Mouse (Mus musculus): ENCODE results near the gene Hoxb8. TPM values are rescaled to one million over a fixed set of nuclear protein-coding genes. Genes with fewer than 3 reads are reported as not detected.

Hoxb8 gene
- 10 to 100 TPM; 59.4 to 80.5 TPM for total RNA-seq (2021)
- long read RNA-seq, experiment 1, transcript Hoxb8-201 (2 exons, 2,635 nt): major isoform, 5 of 31 reads
- long read RNA-seq, experiment 1, partial matches to known transcripts: 26 of 31 reads
- long read RNA-seq, experiment 1, other reads (novel, unspliced or antisense): 0 of 31 reads
- long read RNA-seq, experiment 2, partial matches to known transcripts: 13 of 15 reads
- long read RNA-seq, experiment 2, other reads (novel, unspliced or antisense): 1 of 15 reads

DNA sequence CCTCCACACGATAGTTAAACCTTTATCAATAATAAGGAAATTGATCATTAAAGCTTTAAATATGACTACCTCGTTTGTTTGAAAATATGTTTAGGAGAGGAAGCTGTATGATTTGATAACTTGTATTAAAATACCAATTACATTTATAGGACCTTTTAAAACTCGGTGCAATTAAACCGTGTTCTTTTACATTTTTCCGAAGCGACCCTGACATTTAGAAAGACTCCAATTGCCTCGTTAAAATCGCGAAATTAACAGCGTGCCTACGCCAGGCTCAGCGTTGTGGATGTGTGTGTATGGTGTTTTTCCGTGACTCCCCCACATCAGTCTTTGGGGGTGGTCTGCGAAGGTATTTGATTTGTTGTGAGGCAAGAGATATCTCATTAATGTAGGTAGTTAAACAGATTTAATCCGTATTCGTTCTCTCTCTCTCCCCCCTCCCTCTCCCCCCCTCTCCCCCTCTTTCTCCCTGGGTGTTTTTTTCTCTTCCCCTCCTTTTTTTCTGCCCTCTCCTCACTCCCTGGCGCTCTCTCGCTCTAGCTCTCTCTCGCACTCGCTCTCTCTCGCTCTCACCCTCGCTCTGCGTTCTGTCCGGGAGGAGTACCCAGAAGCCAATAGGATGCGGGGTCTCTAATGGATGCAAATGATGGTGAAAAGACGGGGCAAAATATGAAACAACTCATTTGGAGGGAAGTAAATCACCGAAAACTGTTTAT, at the start of gene Hoxb8:
Gene Hoxb8 (plus strand): TSS at position 51 of the 716 bp plus-strand sequence.
- peak in 1 of 2 experiments; percentile 51 for DNase-seq

DNA sequence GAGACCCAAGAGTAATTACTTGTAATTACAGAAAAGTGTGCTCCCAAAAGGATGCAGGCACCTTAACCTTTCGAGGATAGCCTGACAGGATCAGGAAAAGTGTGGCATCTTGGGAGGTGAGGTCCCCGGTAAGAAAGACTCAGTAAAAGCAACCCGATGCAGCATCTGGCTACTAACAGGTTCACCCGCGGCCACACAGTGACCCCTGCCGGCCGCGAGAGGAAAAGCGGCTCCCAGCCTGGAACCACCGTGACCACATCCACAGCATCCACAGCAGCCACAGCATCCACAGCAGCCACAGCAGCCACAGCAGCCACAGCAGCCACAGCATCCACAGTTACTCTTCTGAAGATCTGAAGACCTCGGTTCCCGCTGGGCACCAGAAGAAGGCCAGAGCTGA, 46.8 kb upstream of the Hoxb8 start:
- DNase-seq: peak; percentile 55 to 72

GRCm38 (mm10) chr11:96240211-96240610, 41.5 kb upstream of the Hoxb8 start:
- DNase-seq: peak; percentile 61 to 68

DNA sequence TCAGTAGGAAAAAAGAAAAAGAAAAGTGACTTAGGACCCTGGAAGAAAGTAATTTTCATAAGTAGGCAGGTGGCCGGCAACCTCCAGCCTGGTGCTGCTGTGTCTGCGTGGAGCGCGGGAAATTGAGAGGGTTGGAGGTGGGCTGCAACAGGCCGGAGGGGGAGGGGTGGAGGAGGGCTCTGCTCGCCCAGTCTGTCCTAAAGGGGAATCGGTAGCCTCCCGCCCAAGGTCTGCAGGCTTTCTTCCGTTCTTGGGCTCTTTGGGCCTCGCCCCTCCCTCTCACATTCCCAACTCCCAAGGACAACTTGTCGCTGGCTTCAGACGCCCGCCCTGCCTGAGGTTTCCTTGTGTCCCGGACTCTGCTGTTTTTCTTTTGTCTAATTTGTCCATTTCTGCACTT, 30.8 kb upstream of the Hoxb8 start:
- peak; percentile 77 to 80 for DNase-seq

GRCm38 (mm10) chr11:96251480-96252031, 30.1 kb upstream of the Hoxb8 start:
- peak; percentile 51 to 65 for DNase-seq

DNA sequence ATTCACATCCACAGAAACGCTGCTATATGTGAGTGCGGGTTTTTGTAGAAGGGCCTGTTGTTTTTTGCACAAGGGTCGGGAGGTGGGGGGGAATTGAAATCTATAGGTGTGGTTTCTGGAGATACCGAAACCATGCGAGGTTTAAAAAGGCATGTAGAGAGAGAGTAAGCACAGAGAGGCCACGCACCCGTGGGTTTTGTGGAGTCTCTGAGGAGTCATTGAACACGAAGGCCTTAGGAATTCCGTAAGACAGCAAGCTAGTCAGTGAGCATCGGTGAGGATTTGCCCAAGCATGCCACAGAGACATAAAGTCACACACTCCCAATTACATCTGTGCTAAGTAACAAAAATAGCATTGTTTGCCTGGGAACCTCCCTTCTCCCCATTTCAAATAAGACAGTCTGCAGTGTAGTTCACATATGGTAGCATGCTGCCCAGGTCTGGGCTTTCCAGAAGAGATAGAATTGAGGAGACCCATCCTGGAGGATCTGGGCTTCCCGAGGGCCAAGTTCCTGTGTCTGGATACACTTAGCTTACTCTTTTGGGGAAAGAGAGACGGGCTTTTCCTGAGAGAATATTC, 29.1 kb upstream of the Hoxb8 start:
- peak in 1 of 2 experiments; percentile 26 for DNase-seq

- peak in 1 of 2 experiments; percentile 51 for DNase-seq
Measured at GRCm38 (mm10) chr11:96254221-96254620, 27.5 kb upstream of the Hoxb8 start.

DNA sequence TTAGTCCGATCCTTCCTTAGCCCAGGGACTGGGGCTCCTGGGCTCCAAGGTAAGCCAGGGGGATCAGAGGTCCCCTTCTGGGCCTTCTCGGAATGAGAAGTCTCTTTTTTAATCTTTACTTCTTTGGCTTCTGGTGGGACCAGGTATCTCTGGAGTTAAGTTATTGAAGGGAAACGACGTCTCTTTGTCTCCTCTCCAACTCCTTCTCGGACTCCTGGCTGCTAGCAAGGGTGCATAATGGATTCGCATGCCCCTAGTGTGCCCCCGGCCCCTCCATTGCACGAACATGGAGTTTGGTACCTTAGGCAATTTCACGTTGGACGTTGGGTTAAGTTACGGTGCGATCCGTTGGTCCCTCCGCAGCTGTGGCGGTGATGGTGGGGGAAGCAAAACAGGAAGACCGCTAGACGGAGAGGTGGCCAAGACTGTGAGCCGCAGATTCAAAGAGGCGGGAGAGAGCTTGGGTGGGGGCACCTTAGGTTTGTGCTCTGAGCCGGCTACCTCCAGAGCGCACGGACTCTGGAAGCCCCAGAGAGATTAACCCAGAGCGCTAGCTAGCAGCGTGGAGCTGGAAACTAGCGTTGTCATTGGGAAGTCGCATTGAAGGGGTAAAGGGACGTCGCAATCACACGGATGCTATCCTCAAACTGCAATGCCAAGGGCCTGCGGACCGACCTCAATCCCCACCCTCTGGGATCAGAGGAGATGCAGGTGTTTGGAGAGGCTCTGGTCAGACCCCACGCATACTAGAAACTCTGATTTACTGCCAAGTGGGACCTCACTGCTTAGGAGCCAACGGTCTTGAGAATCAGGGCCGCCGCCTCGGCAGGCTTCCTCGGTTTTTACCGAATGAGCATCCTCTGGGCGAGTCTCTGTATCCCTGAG, 26.4 kb upstream of the Hoxb8 start:
- DNase-seq: peak; percentile 28 to 38

- DNase-seq: peak; percentile 47 to 51
Measured at GRCm38 (mm10) chr11:96255996-96256445, 25.7 kb upstream of the Hoxb8 start.

GRCm38 (mm10) chr11:96257141-96257540, 24.6 kb upstream of the Hoxb8 start:
- DNase-seq: no peak

DNA sequence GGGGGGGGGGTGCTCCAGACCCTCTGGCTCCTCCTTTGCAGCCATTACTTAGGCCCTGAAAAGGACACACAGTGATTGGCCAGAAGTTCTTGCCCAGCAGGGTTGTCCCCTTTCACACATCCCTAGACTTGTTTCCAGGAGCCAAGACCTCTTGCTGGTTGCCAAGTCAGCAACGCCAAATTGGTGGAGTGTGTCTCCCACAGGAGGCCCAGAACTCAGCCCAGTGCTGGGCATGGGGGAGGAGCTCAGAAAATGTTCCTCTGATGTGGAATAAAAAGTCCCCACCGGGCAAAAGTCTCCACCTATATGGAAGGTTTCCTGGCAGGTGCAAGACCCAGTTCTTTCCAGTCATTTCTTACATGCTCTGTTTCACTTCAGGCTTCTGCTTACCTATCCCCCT, 22.7 kb upstream of the Hoxb8 start:
- no peak for DNase-seq

- no peak for DNase-seq
Measured at GRCm38 (mm10) chr11:96259511-96259910, 22.2 kb upstream of the Hoxb8 start.

DNA sequence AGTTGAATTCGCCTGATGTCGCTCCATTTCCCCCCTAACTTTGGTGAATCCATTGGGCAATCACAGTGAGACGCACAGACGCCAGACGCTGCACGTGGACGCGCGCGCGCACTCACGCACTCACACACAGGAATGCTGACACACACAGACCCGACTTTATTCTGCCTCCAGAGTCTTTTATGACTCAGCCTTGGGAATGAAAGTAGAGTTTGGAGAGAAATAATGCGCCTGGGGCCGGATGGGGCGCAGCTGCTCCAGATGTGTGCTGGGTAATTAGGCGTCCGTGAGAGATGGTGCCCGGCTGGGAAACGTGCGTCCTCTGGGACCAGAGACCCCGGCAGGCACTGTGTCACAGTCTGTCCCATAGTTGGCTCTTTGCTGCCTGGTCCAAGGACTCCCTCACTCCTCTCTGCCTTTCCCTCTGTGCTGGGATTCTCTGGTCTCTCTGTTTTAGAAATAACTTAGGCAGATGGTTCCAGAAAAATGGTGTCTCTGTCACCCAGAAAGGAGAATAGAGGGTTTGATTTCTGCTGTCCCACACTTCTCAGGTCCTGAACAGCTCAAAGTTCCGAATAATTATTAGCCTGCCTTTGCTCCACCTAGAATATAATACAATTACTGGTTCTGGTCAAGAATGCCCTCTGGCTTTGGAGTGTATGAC, 21.3 kb upstream of the Hoxb8 start:
- DNase-seq: peak; percentile 88 to 89

DNA sequence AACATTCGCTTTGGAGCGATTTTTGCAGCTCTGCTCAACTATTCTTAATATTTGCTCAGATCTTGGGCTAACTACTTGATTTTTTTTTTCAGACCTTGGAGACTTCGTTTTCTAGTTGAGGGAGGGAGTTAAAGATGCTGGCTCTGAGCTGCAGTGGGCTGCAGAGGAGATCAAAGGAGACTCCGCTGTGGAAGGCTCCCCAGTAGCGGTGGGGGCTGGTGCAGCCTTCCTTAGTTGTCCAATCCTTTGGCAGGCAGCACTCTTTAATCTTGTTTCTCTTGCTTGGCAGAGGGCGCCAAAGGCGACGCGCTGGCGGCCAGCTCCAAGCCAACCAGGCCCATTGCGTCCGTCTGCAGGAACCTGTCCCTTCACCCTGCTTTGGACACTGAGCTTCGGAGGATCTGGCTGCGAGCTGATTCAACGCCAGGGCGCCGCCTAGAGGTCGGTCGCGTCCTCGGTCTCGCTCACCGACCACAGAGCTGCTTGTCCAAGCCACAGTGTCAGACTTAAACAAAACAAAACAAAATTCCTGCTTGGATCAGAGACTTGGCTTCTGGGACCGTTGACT, 20.3 kb upstream of the Hoxb8 start:
- peak; percentile 93 to 94 for DNase-seq

DNA sequence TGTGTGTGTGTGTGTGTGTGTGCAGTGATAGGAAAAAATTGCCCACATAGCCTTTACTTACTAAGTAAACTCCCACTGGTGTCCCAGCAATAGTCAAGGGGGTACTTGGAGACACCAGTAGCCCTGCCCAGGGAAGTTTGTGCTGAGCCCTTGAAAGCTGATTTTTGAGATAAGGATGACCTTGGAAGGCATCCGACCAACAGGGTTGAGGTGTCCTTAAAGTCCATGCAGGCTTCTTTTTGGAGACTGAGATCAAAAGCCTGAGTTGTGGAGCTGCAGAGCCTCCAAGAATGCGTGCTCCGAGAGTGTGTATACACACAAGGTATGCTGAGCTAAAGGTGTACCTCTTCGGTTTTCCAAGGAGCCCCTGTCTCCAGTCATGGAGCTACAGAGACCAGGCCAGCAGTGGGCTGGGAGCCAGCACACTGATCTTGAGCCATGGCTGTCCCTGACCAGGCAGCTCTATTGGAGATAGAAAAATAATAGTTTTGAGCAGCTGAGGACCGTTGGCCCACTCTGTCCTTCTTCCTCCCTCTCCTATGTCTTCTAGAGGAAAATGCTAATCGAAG, 19.4 kb upstream of the Hoxb8 start:
- peak; percentile 73 to 78 for DNase-seq

GRCm38 (mm10) chr11:96263636-96264389, 17.9 kb upstream of the Hoxb8 start:
- peak; percentile 40 to 59 for DNase-seq

GRCm38 (mm10) chr11:96264390-96265020, 17.2 kb upstream of the Hoxb8 start:
- no peak for DNase-seq

DNA sequence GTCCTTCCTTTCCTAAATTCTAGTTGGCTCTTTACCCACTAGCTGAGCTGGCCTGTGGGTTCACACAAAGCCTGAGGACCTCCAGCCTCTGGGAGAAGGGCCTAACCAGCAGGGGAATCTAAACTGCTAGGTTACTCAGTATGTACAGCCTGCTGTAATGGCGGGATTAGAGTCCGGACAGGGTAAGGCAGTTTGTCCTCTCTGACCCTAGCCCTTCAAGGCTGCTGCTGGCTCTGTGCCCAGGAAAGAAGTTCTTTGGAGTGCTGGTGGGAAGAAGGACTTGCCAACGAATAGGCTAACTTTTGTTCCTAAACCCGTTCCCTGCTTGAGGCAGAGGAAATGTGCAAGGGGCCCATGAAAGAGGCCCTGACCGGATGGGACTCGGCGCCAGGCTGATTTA, 15.8 kb upstream of the Hoxb8 start:
- peak; percentile 89 to 90 for DNase-seq

Data from adrenal gland, postnatal 36 days (tissue).